Mouse (Mus musculus) midbrain, embryonic 11.5 days (tissue): ENCODE measurements at regions not wholly inside any gene's neighbourhood (a gene's known extent, or its start where the extent isn't known, plus 50 kb on each side); places are given as distances from the start of the nearest gene placed in this dataset.

ENCODE experiments used
- ATAC-seq: fragments of 200-750 bp; cut with Nextera tagmentation; 2 replicates; pipeline ENCODE4 v1.8.0; 2017; ENCODE audit warnings: moderate TSS enrichment, moderate library complexity; ENCODE audit not compliant: low FRiP score
- DNase-seq: peaks from one replicate; pipeline ENCODE4 v3.0.0; 2015; ENCODE audit warnings: low spot score; ENCODE audit errors: missing footprints
- H3K27ac ChIP-seq: fragments of 300-500 bp; sonication (generic); 2 replicates; pipeline ENCODE4 v1.5.1; 2014; ENCODE audit warnings: low read depth, low read length
- H3K27me3 ChIP-seq: fragments of 300-500 bp; sonication (generic); 2 replicates; pipeline ENCODE4 v1.6.1; 2014; ENCODE audit warnings: mild to moderate bottlenecking, low read length, moderate library complexity, mixed read lengths; ENCODE audit not compliant: control insufficient read depth, insufficient read depth
- H3K36me3 ChIP-seq: fragments of 300-500 bp; sonication (generic); 2 replicates; pipeline ENCODE4 v1.6.1; 2014; ENCODE audit warnings: mild to moderate bottlenecking, low read length, moderate library complexity, mixed read lengths; ENCODE audit not compliant: control insufficient read depth, insufficient read depth
- H3K4me1 ChIP-seq: fragments of 300-500 bp; sonication (generic); 2 replicates; pipeline ENCODE4 v1.6.1; 2014; ENCODE audit warnings: low read length; ENCODE audit not compliant: control insufficient read depth, insufficient read depth
- H3K4me2 ChIP-seq: fragments of 300-500 bp; sonication (generic); 2 replicates; pipeline ENCODE4 v1.6.1; 2014; ENCODE audit warnings: mild to moderate bottlenecking, moderate library complexity
- H3K4me3 ChIP-seq: fragments of 300-500 bp; sonication (generic); 2 replicates; pipeline ENCODE4 v1.5.1; 2014; ENCODE audit warnings: low read depth, low read length
- H3K9ac ChIP-seq: fragments of 300-500 bp; sonication (generic); 2 replicates; pipeline ENCODE4 v1.6.1; 2014; ENCODE audit warnings: low read length
- H3K9me3 ChIP-seq: fragments of 300-500 bp; sonication (generic); 2 replicates; pipeline ENCODE4 v1.6.1; 2016; ENCODE audit warnings: low read length; ENCODE audit not compliant: control insufficient read depth
- WGBS: fragments of 180-500 bp; shearing (Covaris S2); extraction: QIAGEN DNeasy Blood & Tissue Kit; methylation state at CpG from one replicate; pipeline ENCODE4 v1.1.7; 2014; 5-methylcytosine and 5-hydroxymethylcytosine counted together

- WGBS = 55% methylated on average over 9 of the region's 9 CpGs
These were observed 184.5 kb upstream of the Acvr2a start for GRCm38 (mm10) chr2:48629106-48630050.

GRCm38 (mm10) chr2:48634456-48635174, 179.3 kb upstream of the Acvr2a start:
- ATAC-seq = peak; percentile 72
- no peak overlapping the region for H3K27ac ChIP-seq
- no peaks in the 10 kb centered on the region for H3K27me3 ChIP-seq
- H3K9ac ChIP-seq = no peak overlapping the region
- 59% methylated on average over 10 of the region's 10 CpGs for WGBS
- no peak overlapping the region for H3K4me3 ChIP-seq
- H3K4me2 ChIP-seq = no peak overlapping the region
- peaks cover 9% of the 10 kb centered on the region for H3K4me1 ChIP-seq
- H3K36me3 ChIP-seq = no peaks in the 10 kb centered on the region
- no peaks in the 10 kb centered on the region for H3K9me3 ChIP-seq
- no peak for DNase-seq

More at GRCm38 (mm10) chr2:48629106-48630050, 184.5 kb upstream of the Acvr2a start:
- H3K36me3 ChIP-seq = no peaks in the 10 kb centered on the region
- H3K27ac ChIP-seq = no peak overlapping the region
- H3K4me3 ChIP-seq = no peak overlapping the region
- H3K4me2 ChIP-seq = no peak overlapping the region
- no peak for DNase-seq
- peaks cover 13% of the 10 kb centered on the region for H3K4me1 ChIP-seq
- ATAC-seq = peak; percentile 52; the same call in 1 of the 2 replicates
- H3K27me3 ChIP-seq = no peaks in the 10 kb centered on the region
- no peaks in the 10 kb centered on the region for H3K9me3 ChIP-seq
- H3K9ac ChIP-seq = no peak overlapping the region

GRCm38 (mm10) chr2:48636108-48636507, 177.8 kb upstream of the Acvr2a start:
- Histone ChIP-seq H3K9me3 (no peaks in the 10 kb centered on the region), H3K27ac (no peak overlapping the region), H3K27me3 (no peaks in the 10 kb centered on the region), H3K4me2 (no peak overlapping the region), H3K4me3 (no peak overlapping the region), H3K4me1 (peaks cover 8% of the 10 kb centered on the region), H3K36me3 (no peaks in the 10 kb centered on the region), H3K9ac (no peak overlapping the region)
- WGBS = 86% methylated on average over 2 of the region's 2 CpGs
- ATAC-seq (no peak), DNase-seq (no peak)

GRCm38 (mm10) chr2:48644114-48644513, 169.8 kb upstream of the Acvr2a start:
- Histone ChIP-seq H3K36me3 (no peaks in the 10 kb centered on the region), H3K4me2 (no peak overlapping the region), H3K9ac (no peak overlapping the region), H3K27me3 (no peaks in the 10 kb centered on the region), H3K9me3 (no peaks in the 10 kb centered on the region), H3K4me3 (no peak overlapping the region), H3K4me1 (no peaks in the 10 kb centered on the region), H3K27ac (no peak overlapping the region)
- no peak for ATAC-seq
- no peak for DNase-seq
- 92% methylated on average over 3 of the region's 3 CpGs for WGBS

- H3K4me2 ChIP-seq = no peak overlapping the region
- ATAC-seq = no peak
- H3K27ac ChIP-seq = no peak overlapping the region
- DNase-seq = no peak
- H3K9ac ChIP-seq = no peak overlapping the region
- no peaks in the 10 kb centered on the region for H3K27me3 ChIP-seq
- H3K36me3 ChIP-seq = no peaks in the 10 kb centered on the region
- H3K4me3 ChIP-seq = no peak overlapping the region
- no peaks in the 10 kb centered on the region for H3K4me1 ChIP-seq
- WGBS = 71% methylated on average over 2 of the region's 2 CpGs
- H3K9me3 ChIP-seq = no peaks in the 10 kb centered on the region
These were observed 163.6 kb upstream of the Acvr2a start for GRCm38 (mm10) chr2:48650281-48650680.

GRCm38 (mm10) chr2:48661222-48661621, 152.7 kb upstream of the Acvr2a start:
- H3K27me3 ChIP-seq = no peaks in the 10 kb centered on the region
- H3K36me3 ChIP-seq = no peaks in the 10 kb centered on the region
- H3K9ac ChIP-seq = no peak overlapping the region
- DNase-seq (no peak), ATAC-seq (no peak)
- no peaks in the 10 kb centered on the region for H3K4me1 ChIP-seq
- no peak overlapping the region for H3K4me3 ChIP-seq
- WGBS = 38% methylated on average over 1 of the region's 1 CpGs
- H3K9me3 ChIP-seq = no peaks in the 10 kb centered on the region
- H3K27ac ChIP-seq = no peak overlapping the region
- no peak overlapping the region for H3K4me2 ChIP-seq

- 74% methylated on average over 2 of the region's 2 CpGs for WGBS
- no peak for ATAC-seq
- no peaks in the 10 kb centered on the region for H3K4me1 ChIP-seq
These were observed 148.8 kb upstream of the Acvr2a start for GRCm38 (mm10) chr2:48665103-48665502.

GRCm38 (mm10) chr2:48689098-48689497, 124.8 kb upstream of the Acvr2a start:
- Histone ChIP-seq H3K4me2 (no peak overlapping the region), H3K27me3 (no peaks in the 10 kb centered on the region), H3K4me1 (no peaks in the 10 kb centered on the region), H3K9ac (no peak overlapping the region), H3K36me3 (no peaks in the 10 kb centered on the region), H3K4me3 (no peak overlapping the region), H3K9me3 (no peaks in the 10 kb centered on the region), H3K27ac (no peak overlapping the region)
- 77% methylated on average over 1 of the region's 1 CpGs for WGBS
- ATAC-seq = no peak
- DNase-seq = no peak

More at GRCm38 (mm10) chr2:48665103-48665502, 148.8 kb upstream of the Acvr2a start:
- H3K27me3 ChIP-seq = no peaks in the 10 kb centered on the region
- H3K27ac ChIP-seq = no peak overlapping the region
- no peak overlapping the region for H3K4me2 ChIP-seq
- H3K9ac ChIP-seq = no peak overlapping the region
- H3K9me3 ChIP-seq = no peaks in the 10 kb centered on the region
- no peak for DNase-seq
- H3K36me3 ChIP-seq = no peaks in the 10 kb centered on the region
- no peak overlapping the region for H3K4me3 ChIP-seq

- Histone ChIP-seq H3K4me3 (no peak overlapping the region), H3K9ac (no peak overlapping the region), H3K36me3 (no peaks in the 10 kb centered on the region), H3K27ac (no peak overlapping the region), H3K9me3 (no peaks in the 10 kb centered on the region), H3K4me2 (no peak overlapping the region), H3K27me3 (no peaks in the 10 kb centered on the region), H3K4me1 (no peaks in the 10 kb centered on the region)
- DNase-seq (no peak), ATAC-seq (no peak)
- 91% methylated on average over 3 of the region's 3 CpGs for WGBS
These were observed 119.4 kb upstream of the Acvr2a start for GRCm38 (mm10) chr2:48694509-48694908.
